Mouse (Mus musculus) A20 (cell line): ENCODE results near the gene Slc6a9.
A peak's percentile ranks its signal among the peaks of the same experiment; 100 is the strongest.

ENCODE experiments used
- DNase-seq: peaks from one replicate; pipeline ENCODE4 v3.0.0-alpha.2; 2011; ENCODE audit warnings: low read depth, low spot score

The Slc6a9 gene

DNA sequence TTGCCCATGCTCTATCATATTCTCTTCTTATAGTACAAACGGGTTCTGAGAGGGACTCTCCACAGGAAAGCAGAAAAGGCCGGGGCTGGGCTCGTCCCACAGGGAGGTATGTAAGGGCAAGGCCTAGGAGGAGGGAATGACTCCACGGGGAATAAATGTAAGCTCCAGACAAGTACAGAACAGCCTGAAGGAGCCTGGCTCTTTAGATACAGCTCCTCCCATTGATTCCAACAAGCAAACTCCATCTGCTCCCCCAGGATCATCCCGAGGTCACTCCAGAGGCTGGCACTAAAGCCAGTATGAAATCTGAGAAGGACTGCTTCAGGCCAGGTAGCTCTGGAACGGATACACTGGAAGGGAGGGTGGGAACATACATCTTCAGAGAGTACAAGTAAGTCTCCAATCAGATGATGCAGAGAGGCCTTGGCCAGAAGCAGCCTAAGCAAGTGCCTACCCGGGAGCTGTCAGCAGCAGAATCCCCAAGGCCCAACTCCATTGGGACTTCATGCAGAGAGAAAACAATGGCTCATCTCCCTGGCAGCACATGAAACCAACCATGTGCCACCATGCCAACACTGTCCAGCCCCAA is 78.5 kb downstream of the Slc6a9 start:
- DNase-seq, result no peak

DNA sequence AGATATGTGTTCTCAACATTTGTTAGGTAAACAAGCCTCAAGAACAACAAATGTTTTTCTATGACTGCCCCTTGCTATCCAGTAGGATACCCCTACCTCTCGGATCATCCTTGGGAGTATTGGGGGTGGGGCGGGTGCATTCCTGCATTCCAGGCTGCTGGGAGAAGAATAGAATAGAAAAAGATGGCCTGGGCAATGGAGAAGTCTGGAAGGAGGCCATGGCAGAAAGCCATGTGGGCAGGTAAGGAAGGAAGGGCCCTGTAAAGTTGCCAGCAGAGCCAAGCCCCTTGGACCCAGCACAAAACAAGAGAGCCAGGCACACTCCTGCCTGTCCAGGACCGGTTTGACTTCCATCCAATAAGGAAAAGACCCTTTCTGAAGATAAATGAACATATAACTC is 79.1 kb downstream of the Slc6a9 start:
- DNase-seq, result no peak

DNA sequence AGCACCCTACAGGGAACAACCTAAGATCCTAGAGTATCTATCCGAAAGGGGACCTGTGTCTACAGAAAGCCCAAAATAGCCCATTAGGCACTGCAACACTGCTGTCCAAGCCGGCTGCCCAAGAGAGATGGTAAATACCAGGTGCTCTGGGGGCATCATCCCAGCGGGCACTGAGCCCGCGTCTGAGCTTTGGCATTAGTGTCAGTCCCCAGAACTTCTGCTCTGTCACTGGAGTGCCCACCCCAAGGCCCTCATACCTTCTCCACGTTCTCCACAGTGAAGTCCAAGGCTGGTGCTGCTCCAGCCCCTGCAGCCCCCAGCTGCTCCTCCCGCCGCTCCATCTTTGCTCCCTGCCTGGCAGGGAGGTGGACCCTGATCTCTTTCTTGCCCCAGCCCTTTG is 79.7 kb downstream of the Slc6a9 start:
- DNase-seq, result peak; percentile 30

DNA sequence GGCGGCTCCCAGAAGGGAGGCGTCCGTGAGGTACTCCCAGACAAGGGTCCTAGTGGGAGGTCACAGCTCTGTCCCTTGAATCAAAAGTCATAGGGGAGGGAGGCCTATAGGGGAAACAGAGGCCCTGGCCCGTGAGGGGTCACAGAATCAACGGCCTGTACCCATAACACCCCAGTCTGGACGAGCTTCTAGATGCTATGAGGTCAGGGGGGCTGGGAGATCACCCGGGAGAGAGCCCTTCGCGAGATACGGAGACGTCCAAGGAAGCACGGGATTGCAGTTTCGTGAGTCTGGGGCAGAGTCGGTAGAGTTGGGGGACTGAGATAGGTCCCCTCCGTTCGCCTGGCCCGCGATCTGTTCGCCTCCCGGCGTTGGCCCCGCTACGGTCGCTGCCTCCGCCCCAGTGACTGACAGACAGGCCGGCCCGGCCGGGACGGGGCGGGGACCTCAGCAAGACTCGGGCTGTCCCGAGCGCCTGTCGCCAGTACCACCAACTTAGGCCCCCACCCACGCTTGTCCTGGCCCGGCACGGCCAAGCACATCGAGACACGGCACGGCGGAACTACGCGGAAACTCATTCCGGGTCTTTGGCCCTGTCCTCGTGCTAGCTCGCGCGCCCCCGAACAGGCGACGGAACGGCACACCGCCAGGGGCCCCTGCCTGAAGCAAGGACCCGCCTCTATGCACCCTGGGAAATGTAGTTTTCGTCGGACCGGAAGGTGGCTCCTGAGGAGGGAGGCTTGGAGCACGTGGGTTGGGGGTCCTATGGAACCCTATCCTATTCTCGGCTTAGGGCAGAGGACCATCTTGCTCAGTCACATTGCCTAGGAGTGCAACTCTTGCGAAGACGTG is 80.5 kb downstream of the Slc6a9 start, which contains the start of gene Ipo13:
Gene Ipo13, minus strand, starts transcription at position 409 of the 852 bp plus-strand sequence.
- peak; percentile 98 for DNase-seq

DNA sequence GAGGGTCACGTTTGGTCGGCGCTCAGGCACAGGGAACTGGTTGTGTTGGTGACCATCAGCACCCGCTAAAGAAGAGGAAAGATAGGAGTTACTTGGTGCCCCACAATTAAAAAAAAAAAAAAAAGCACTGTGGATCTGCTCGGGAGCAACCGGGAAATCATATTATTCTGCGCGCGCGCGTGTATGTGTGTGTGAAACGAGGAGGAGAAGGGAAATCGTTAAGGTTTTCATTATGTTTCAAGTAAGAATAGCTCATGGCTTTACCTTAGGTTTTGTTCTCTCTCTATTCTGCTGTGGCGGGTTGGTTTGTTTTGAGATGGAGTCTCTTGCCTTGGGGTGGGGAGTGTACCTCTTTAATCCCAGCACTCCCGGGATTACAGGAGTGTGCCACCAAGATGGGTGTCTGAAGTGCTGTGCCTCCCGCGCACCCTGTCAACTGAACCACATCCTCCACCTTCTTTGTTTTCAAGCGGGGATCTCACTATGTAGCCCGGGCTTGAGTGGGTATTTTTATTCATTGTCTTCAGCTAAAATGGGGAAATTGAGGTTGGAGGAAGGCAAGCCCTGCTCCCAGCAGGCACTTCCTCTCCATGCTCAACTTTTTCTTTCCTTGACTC is 81.3 kb downstream of the Slc6a9 start:
- DNase-seq, result peak; percentile 43

DNA sequence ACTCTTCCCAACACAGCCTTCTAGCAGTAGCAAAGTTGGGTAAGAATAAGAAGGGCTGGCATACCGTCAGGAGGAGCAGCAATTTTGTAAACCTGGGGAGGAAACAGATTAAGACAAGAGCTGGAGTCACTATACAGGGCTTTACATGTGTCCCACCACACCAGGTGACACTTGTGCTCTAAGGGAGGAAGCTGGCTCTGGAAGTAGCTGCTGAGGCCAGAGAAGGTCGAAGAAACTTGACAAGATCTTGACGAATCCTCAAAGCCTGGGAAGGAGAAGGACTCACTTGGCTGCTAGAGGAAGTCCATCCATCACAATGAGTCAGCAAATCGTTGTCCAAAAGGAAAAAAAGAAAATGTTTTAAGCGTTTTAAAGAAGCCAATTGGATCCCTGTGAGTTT is 82.1 kb downstream of the Slc6a9 start:
- DNase-seq, result no peak

DNA sequence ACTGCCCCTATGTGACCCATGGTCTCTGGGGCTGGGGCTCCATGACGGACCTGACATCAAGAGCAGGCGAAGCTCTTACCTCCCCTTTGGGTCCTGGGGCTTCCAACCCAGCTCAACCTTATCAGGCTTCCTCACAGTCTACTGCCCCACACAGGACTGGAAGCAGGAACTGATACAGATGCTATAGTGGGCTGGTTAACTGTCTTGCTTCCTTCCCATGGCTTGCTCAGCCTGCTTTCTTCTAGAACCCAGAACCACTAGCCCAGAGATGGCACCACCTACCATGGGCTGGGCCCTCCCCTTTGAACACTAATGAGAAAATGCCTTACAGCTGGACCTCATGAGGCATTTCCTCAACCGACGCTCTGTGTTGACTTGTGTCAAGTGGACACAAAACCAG is 83.1 kb downstream of the Slc6a9 start:
- DNase-seq, result no peak

DNA sequence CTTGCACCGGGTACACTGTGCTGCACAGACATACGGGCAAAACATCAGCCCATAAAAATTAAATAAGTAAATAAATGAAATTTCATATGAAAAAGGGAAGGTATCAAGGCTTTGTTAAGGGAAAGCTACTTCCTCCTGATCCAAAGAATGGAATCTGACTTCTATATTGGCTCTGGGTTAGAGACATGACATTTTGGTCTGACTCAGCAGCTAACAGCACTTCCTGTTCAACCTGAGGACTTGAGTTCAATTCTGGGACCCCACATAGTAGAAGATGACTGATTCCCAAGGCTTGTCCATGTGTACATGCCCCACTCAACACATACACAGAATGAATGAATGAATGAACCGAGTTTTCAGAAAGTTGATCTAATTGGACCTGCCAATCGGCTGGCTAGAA is 83.5 kb downstream of the Slc6a9 start:
- no peak for DNase-seq

DNA sequence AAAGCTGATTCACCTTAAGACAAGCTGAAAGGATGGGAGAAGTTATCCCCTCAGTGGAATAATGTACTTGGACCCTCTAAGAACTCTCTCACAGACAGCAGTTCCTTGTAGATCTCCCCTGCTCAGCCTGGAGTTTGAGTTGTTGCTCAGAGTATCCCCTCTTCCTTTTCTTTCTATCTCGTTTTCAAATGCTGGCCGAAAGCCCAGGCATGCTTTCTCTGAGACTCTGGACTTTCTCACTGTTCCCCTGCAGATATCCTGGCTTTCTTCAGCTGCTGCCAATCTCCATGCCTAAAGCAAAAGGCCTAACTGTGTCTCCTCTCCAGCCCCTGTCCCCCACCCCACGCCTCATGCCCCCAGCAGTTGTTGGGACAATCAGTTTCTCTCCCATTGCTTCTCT is 84.0 kb downstream of the Slc6a9 start:
- DNase-seq, result no peak

DNA sequence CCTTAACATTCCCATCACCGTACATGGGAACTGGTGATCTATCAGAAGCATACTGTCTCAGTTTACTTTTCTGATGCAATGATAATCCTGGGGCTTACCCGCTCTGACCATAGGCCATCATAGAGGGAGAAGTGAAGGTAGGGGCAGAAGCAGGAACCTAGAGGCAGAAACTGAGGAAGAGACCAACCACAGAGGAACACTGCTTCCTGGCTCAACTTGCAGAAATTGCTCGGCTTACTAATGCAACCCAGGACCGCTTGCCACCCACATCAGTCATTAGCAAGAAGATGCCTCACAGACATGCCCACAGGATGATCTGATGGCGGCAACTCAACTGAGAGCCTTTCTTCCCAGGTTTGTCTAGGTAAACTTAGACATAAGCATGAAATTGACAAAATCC is 84.5 kb downstream of the Slc6a9 start:
- DNase-seq, result no peak

DNA sequence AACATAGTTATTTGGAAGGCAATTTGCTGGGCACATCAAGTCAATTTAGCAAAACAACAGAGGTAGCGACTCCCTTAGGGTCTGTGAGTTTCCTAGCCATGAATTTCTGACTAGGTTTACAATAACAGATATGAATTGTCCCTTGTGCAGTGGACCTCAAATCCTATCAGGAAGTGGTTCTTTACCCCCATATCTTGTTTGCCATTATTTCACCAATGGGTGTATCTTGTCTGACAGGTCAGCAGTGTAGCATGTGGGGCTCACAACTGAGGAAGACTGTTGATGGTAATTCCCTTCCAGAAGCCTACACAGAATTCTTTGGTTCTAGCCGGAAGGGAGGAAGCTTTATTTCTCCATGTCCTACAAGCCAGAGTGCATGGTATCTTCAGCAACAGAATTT is 87.1 kb downstream of the Slc6a9 start:
- no peak for DNase-seq

DNA sequence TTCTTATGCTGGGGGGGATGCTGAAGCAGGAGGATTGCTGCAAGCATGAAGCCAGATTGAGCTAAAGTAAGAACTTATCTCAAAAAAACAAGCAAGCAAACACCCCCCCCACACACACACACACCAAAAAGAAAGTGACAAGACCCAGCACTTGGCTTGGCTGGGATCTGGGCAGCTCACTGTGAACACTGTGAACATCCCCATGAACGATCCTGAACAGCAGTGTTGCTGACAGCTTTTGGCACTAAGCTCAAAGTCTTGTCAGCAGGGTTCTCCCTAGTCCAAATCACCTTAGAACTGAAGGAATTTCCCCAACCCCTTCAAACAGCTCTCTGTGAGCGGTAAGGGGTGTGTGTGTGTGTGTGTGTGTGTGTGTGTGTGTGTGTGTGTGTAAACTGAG is 89.1 kb downstream of the Slc6a9 start:
- DNase-seq, result no peak
